Mouse (Mus musculus) limb, embryonic 15.5 days (tissue): ENCODE data around the gene Nhlrc4. TPM values are rescaled to one million over a fixed set of nuclear protein-coding genes. Genes with fewer than 3 reads are reported as not detected.

Experiments used
- ATAC-seq: fragments of 200-750 bp; cut with Nextera tagmentation; 2 replicates; pipeline ENCODE4 v1.8.0; 2017; ENCODE audit warnings: low read depth, moderate TSS enrichment; ENCODE audit not compliant: insufficient number of reproducible peaks, low FRiP score, low TSS enrichment
- H3K27ac ChIP-seq: fragments of 300-500 bp; sonication (generic); 2 replicates; pipeline ENCODE4 v1.5.1; 2015; ENCODE audit warnings: moderate library complexity, mild to moderate bottlenecking, inconsistent platforms
- H3K27me3 ChIP-seq: fragments of 300-500 bp; sonication (generic); 2 replicates; pipeline ENCODE4 v1.6.1; 2015; ENCODE audit warnings: inconsistent platforms
- H3K36me3 ChIP-seq: fragments of 300-500 bp; sonication (generic); 2 replicates; pipeline ENCODE4 v1.6.1; 2015; ENCODE audit warnings: inconsistent platforms
- H3K4me1 ChIP-seq: fragments of 300-500 bp; sonication (generic); 2 replicates; pipeline ENCODE4 v1.6.1; 2015; ENCODE audit warnings: inconsistent platforms
- H3K4me2 ChIP-seq: fragments of 300-500 bp; sonication (generic); 2 replicates; pipeline ENCODE4 v1.6.1; 2015; ENCODE audit warnings: mild to moderate bottlenecking, inconsistent platforms
- H3K4me3 ChIP-seq: fragments of 300-500 bp; sonication (generic); 2 replicates; pipeline ENCODE4 v1.5.1; 2015; ENCODE audit warnings: mild to moderate bottlenecking, inconsistent platforms
- H3K9ac ChIP-seq: fragments of 300-500 bp; sonication (generic); 2 replicates; pipeline ENCODE4 v1.6.1; 2015; ENCODE audit warnings: inconsistent platforms
- H3K9me3 ChIP-seq: fragments of 300-500 bp; sonication (generic); 2 replicates; pipeline ENCODE4 v1.6.1; 2016; ENCODE audit warnings: inconsistent platforms
- WGBS: fragments of 180-500 bp; shearing (Covaris S2); methylation state at CpG from one replicate; pipeline ENCODE4 v1.1.7; 2015; 5-methylcytosine and 5-hydroxymethylcytosine counted together
- polyA plus RNA-seq: library from polyadenylated mRNA; unstranded; fragments of >200 nt; fragmentation: Nextera tagmentation; extraction: Ambion mirVana; gene quantifications from 2 replicates; pipeline ENCODE4 v1.2.1, GENCODE M21; 2015

Gene Nhlrc4
- polyA plus RNA-seq, 1 experiment from 2014 or later: 0.42 TPM

GRCm38 (mm10) chr17:25918037-25918750, 26.6 kb downstream of the Nhlrc4 start:
- Histone ChIP-seq H3K36me3 (peaks cover 14% of the 10 kb centered on the region), H3K4me3 (peak overlapping the region; percentile 98), H3K9me3 (no peaks in the 10 kb centered on the region), H3K4me2 (peak overlapping the region; percentile 88), H3K27ac (peak overlapping the region; percentile 81; the same call in 1 of the 2 replicates), H3K27me3 (no peaks in the 10 kb centered on the region), H3K4me1 (peaks cover 29% of the 10 kb centered on the region), H3K9ac (peak overlapping the region; percentile 85)
- WGBS: 81% methylated on average over 9 of the region's 9 CpGs
- no peak for ATAC-seq

GRCm38 (mm10) chr17:25916931-25917647, 27.7 kb downstream of the Nhlrc4 start:
- Histone ChIP-seq H3K4me2 (no peak overlapping the region), H3K36me3 (peaks cover 17% of the 10 kb centered on the region), H3K27ac (peak overlapping the region; percentile 5; the same call in 1 of the 2 replicates), H3K4me3 (peak overlapping the region; percentile 3; the same call in 1 of the 2 replicates), H3K9me3 (no peaks in the 10 kb centered on the region), H3K4me1 (peaks cover 29% of the 10 kb centered on the region), H3K9ac (no peak overlapping the region), H3K27me3 (no peaks in the 10 kb centered on the region)
- 74% methylated on average over 8 of the region's 8 CpGs for WGBS
- ATAC-seq: no peak

- Histone ChIP-seq H3K4me3 (no peak overlapping the region), H3K27ac (no peak overlapping the region), H3K36me3 (peaks cover 24% of the 10 kb centered on the region), H3K9me3 (no peaks in the 10 kb centered on the region), H3K4me2 (no peak overlapping the region), H3K4me1 (peaks cover 22% of the 10 kb centered on the region), H3K27me3 (no peaks in the 10 kb centered on the region), H3K9ac (no peak overlapping the region)
- ATAC-seq: no peak
- 76% methylated on average over 4 of the region's 4 CpGs for WGBS
Observed at GRCm38 (mm10) chr17:25914295-25914694, 30.5 kb downstream of the Nhlrc4 start.

GRCm38 (mm10) chr17:25913877-25914275, 30.9 kb downstream of the Nhlrc4 start:
- 68% methylated on average over 1 of the region's 1 CpGs for WGBS
- Histone ChIP-seq H3K9ac (no peak overlapping the region), H3K27ac (no peak overlapping the region), H3K27me3 (no peaks in the 10 kb centered on the region), H3K36me3 (peaks cover 24% of the 10 kb centered on the region), H3K4me2 (no peak overlapping the region), H3K4me1 (peaks cover 22% of the 10 kb centered on the region), H3K9me3 (no peaks in the 10 kb centered on the region), H3K4me3 (no peak overlapping the region)
- no peak for ATAC-seq

GRCm38 (mm10) chr17:25913186-25913876, 31.4 kb downstream of the Nhlrc4 start:
- no peak overlapping the region for H3K4me2 ChIP-seq
- peaks cover 17% of the 10 kb centered on the region for H3K4me1 ChIP-seq
- H3K9me3 ChIP-seq: no peaks in the 10 kb centered on the region
- 83% methylated on average over 14 of the region's 14 CpGs for WGBS
- peaks cover 24% of the 10 kb centered on the region for H3K36me3 ChIP-seq
- no peak overlapping the region for H3K4me3 ChIP-seq
- ATAC-seq: no peak
- no peak overlapping the region for H3K9ac ChIP-seq
- H3K27me3 ChIP-seq: no peaks in the 10 kb centered on the region
- H3K27ac ChIP-seq: no peak overlapping the region

- Histone ChIP-seq H3K27ac (no peak overlapping the region), H3K9ac (no peak overlapping the region), H3K4me1 (0 out of 2 replicates have a peak, but pooled peaks cover 3% of the 10 kb centered on the region), H3K36me3 (peaks cover 19% of the 10 kb centered on the region), H3K27me3 (no peaks in the 10 kb centered on the region), H3K4me2 (no peak overlapping the region), H3K9me3 (no peaks in the 10 kb centered on the region), H3K4me3 (no peak overlapping the region)
- no peak for ATAC-seq
- WGBS: 83% methylated on average over 4 of the region's 4 CpGs
Observed at GRCm38 (mm10) chr17:25911816-25912215, 32.9 kb downstream of the Nhlrc4 start.

GRCm38 (mm10) chr17:25907640-25908039, 37.1 kb downstream of the Nhlrc4 start:
- Histone ChIP-seq H3K27ac (no peak overlapping the region), H3K9me3 (no peaks in the 10 kb centered on the region), H3K9ac (no peak overlapping the region), H3K4me1 (no peaks in the 10 kb centered on the region), H3K36me3 (peaks cover 14% of the 10 kb centered on the region), H3K4me2 (no peak overlapping the region), H3K4me3 (no peak overlapping the region), H3K27me3 (no peaks in the 10 kb centered on the region)
- ATAC-seq: no peak
- WGBS: 86% methylated on average over 2 of the region's 2 CpGs

- no peaks in the 10 kb centered on the region for H3K27me3 ChIP-seq
- 78% methylated on average over 3 of the region's 3 CpGs for WGBS
- H3K27ac ChIP-seq: no peak overlapping the region
- H3K4me3 ChIP-seq: no peak overlapping the region
- no peaks in the 10 kb centered on the region for H3K9me3 ChIP-seq
- ATAC-seq: no peak
- no peak overlapping the region for H3K9ac ChIP-seq
- H3K36me3 ChIP-seq: peaks cover 11% of the 10 kb centered on the region
- H3K4me1 ChIP-seq: no peaks in the 10 kb centered on the region
- H3K4me2 ChIP-seq: no peak overlapping the region
Observed at GRCm38 (mm10) chr17:25903061-25903460, 41.7 kb downstream of the Nhlrc4 start.

GRCm38 (mm10) chr17:25900193-25900592, 44.6 kb downstream of the Nhlrc4 start:
- H3K9me3 ChIP-seq: no peaks in the 10 kb centered on the region
- peaks cover 11% of the 10 kb centered on the region for H3K36me3 ChIP-seq
- ATAC-seq: no peak
- H3K4me2 ChIP-seq: no peak overlapping the region
- no peaks in the 10 kb centered on the region for H3K27me3 ChIP-seq
- no peak overlapping the region for H3K27ac ChIP-seq
- WGBS: 100% methylated on average over 1 of the region's 1 CpGs
- no peak overlapping the region for H3K4me3 ChIP-seq
- no peak overlapping the region for H3K9ac ChIP-seq
- no peaks in the 10 kb centered on the region for H3K4me1 ChIP-seq

GRCm38 (mm10) chr17:25895891-25896290, 48.9 kb downstream of the Nhlrc4 start:
- H3K36me3 ChIP-seq: peaks cover 16% of the 10 kb centered on the region
- WGBS: 70% methylated on average over 12 of the region's 12 CpGs
- ATAC-seq: no peak
- H3K4me2 ChIP-seq: no peak overlapping the region
- no peaks in the 10 kb centered on the region for H3K9me3 ChIP-seq
- H3K4me3 ChIP-seq: no peak overlapping the region
- no peak overlapping the region for H3K27ac ChIP-seq
- H3K27me3 ChIP-seq: no peaks in the 10 kb centered on the region
- H3K9ac ChIP-seq: no peak overlapping the region
- H3K4me1 ChIP-seq: 0 out of 2 replicates have a peak, but pooled peaks cover 2% of the 10 kb centered on the region

GRCm38 (mm10) chr17:25895415-25895814, 49.3 kb downstream of the Nhlrc4 start:
- no peak overlapping the region for H3K27ac ChIP-seq
- H3K4me2 ChIP-seq: no peak overlapping the region
- H3K9me3 ChIP-seq: no peaks in the 10 kb centered on the region
- no peak overlapping the region for H3K4me3 ChIP-seq
- no peak overlapping the region for H3K9ac ChIP-seq
- H3K4me1 ChIP-seq: 0 out of 2 replicates have a peak, but pooled peaks cover 2% of the 10 kb centered on the region
- WGBS: 54% methylated on average over 2 of the region's 2 CpGs
- H3K36me3 ChIP-seq: peaks cover 17% of the 10 kb centered on the region
- H3K27me3 ChIP-seq: no peaks in the 10 kb centered on the region
- ATAC-seq: no peak
